8 mouse cellular contexts compared by ENCODE assay signal in genomic region chr17:9759421-9759852, GRCm38 (mm10).
DNase-seq lines count a peak whose midpoint lies in the region; ATAC-seq and TF ChIP-seq lines count a peak whose summit lies in the region.

No protein-coding gene starts in this region.

- H3K36me3 ChIP-seq in hindbrain, postnatal 0 days (ENCODE audit: insufficient read depth, low read length) = no peaks in the 10 kb centered on the region
- no peaks in the 10 kb centered on the region for H3K36me3 ChIP-seq in midbrain, embryonic 13.5 days

- ATAC-seq in hindbrain, postnatal 0 days = peak; percentile 84
- ATAC-seq in midbrain, embryonic 13.5 days = no peak
- no peak for ATAC-seq in erythroblast, adult 5-6 weeks (replicated peaks; ENCODE audit: low FRiP score, poor library complexity, severe bottlenecking)

- H3K27ac ChIP-seq in layer of hippocampus, adult 2 months = peak overlapping the region; percentile 79
- H3K27ac ChIP-seq in hindbrain, postnatal 0 days = peak overlapping the region; percentile 59
- H3K27ac ChIP-seq in midbrain, embryonic 13.5 days = peak overlapping the region; percentile 62

- H3K9ac ChIP-seq in hindbrain, postnatal 0 days (replicated peaks; ENCODE audit: low read length) = no peak overlapping the region
- no peak overlapping the region for H3K9ac ChIP-seq in midbrain, embryonic 13.5 days (replicated peaks)

- no peak overlapping the region for H3K4me2 ChIP-seq in hindbrain, postnatal 0 days (ENCODE audit: low read depth, low read length)
- 0 out of 2 replicates have a peak overlapping the region, but pooled peaks have one; percentile 22 for H3K4me2 ChIP-seq in midbrain, embryonic 13.5 days (replicated peaks)

- H3K9me3 ChIP-seq in hindbrain, postnatal 0 days (ENCODE audit: low read length) = no peaks in the 10 kb centered on the region
- H3K9me3 ChIP-seq in midbrain, embryonic 13.5 days = no peaks in the 10 kb centered on the region

- H3K27me3 ChIP-seq in hindbrain, postnatal 0 days (ENCODE audit: insufficient read depth, low read length) = no peaks in the 10 kb centered on the region
- H3K27me3 ChIP-seq in midbrain, embryonic 13.5 days = no peaks in the 10 kb centered on the region

- 10% methylated on average over 7 of the region's 7 CpGs for WGBS in hindbrain, postnatal 0 days
- WGBS in midbrain, embryonic 13.5 days = 7% methylated on average over 7 of the region's 7 CpGs

- peak; percentile 81 for TF ChIP-seq CTCF in layer of hippocampus, adult 2 months (conservative IDR thresholded peaks at IDR 0.05)
- TF ChIP-seq CTCF in hindbrain, postnatal 0 days (IDR thresholded peaks at IDR 0.05; ENCODE audit: low read depth) = peak; percentile 65

- H3K4me3 ChIP-seq in layer of hippocampus, adult 2 months = no peak overlapping the region
- no peak overlapping the region for H3K4me3 ChIP-seq in hindbrain, postnatal 0 days (ENCODE audit: low read length)
- H3K4me3 ChIP-seq in midbrain, embryonic 13.5 days (replicated peaks) = no peak overlapping the region

- peaks cover 10% of the 10 kb centered on the region for H3K4me1 ChIP-seq in hindbrain, postnatal 0 days (ENCODE audit: insufficient read depth, low read length)
- H3K4me1 ChIP-seq in midbrain, embryonic 13.5 days (replicated peaks) = peaks cover 40% of the 10 kb centered on the region

- peak; percentile 34 to 63 for DNase-seq in layer of hippocampus, adult 2 months (ENCODE audit: low spot score in 2 of 2)
- no peak for DNase-seq in layer of hippocampus, adult 9-10 months (ENCODE audit: low spot score)
- peak; percentile 45 for DNase-seq in adrenal gland, postnatal 25 days
- peak; percentile 61 for DNase-seq in gastrocnemius, postnatal 10 days
- peak; percentile 81 for DNase-seq in hindbrain, postnatal 0 days (ENCODE audit: low spot score)
- no peak for DNase-seq in urinary bladder, postnatal 14 days (ENCODE audit: low spot score)

Comparison
In these comparisons a context has a peak if more than half of its experiments do, and no peak if none do; other contexts are left out.
1. DNase-seq: peak in layer of hippocampus, adult 2 months (2 of 2), adrenal gland, postnatal 25 days (single experiment), gastrocnemius, postnatal 10 days (single experiment) and hindbrain, postnatal 0 days (single experiment); none in layer of hippocampus, adult 9-10 months (single experiment) and urinary bladder, postnatal 14 days (single experiment).
2. Peak in every context shown above with its lines, with median percentiles within 50 percentile points of each other: H3K27ac ChIP-seq.